Mouse (Mus musculus) WW6 (cell line): Measurements from ENCODE around the gene Pi4ka.

Experiments used
- DNase-seq: peaks from one replicate; pipeline ENCODE4 v3.0.0-alpha.2; 2013; ENCODE audit warnings: low read depth, low spot score

Pi4ka gene

GRCm38 (mm10) chr16:17336089-17336488 is 70.0 kb downstream of the Pi4ka start:
- no peak for DNase-seq

- no peak for DNase-seq
These were observed 71.5 kb downstream of the Pi4ka start for GRCm38 (mm10) chr16:17334574-17334973.

- no peak for DNase-seq
These were observed 74.3 kb downstream of the Pi4ka start for GRCm38 (mm10) chr16:17331855-17332254.

- DNase-seq, result no peak
These were observed 75.0 kb downstream of the Pi4ka start, which contains the start of gene Serpind1 for GRCm38 (mm10) chr16:17331116-17331515. TSS of gene Serpind1 (plus strand) at chr16:17331371.

- DNase-seq, result no peak
These were observed 76.1 kb downstream of the Pi4ka start for GRCm38 (mm10) chr16:17329848-17330570.

- DNase-seq, result no peak
These were observed 80.0 kb downstream of the Pi4ka start for GRCm38 (mm10) chr16:17326064-17326463.

GRCm38 (mm10) chr16:17324745-17325144 is 81.4 kb downstream of the Pi4ka start:
- DNase-seq, result no peak

- no peak for DNase-seq
These were observed 84.6 kb downstream of the Pi4ka start for GRCm38 (mm10) chr16:17321481-17321880.

- DNase-seq, result no peak
These were observed 89.6 kb downstream of the Pi4ka start for GRCm38 (mm10) chr16:17316554-17316953.

GRCm38 (mm10) chr16:17312531-17312930 is 93.6 kb downstream of the Pi4ka start:
- no peak for DNase-seq

- no peak for DNase-seq
These were observed 97.1 kb downstream of the Pi4ka start for GRCm38 (mm10) chr16:17309036-17309435.

- no peak for DNase-seq
These were observed 98.7 kb downstream of the Pi4ka start for GRCm38 (mm10) chr16:17307461-17307860.

- DNase-seq, result no peak
These were observed 102.4 kb downstream of the Pi4ka start for GRCm38 (mm10) chr16:17303521-17304245.

GRCm38 (mm10) chr16:17300818-17301217 is 105.3 kb downstream of the Pi4ka start:
- no peak for DNase-seq

GRCm38 (mm10) chr16:17292751-17293150 is 113.4 kb downstream of the Pi4ka start:
- no peak for DNase-seq

- DNase-seq, result no peak
These were observed 115.1 kb downstream of the Pi4ka start for GRCm38 (mm10) chr16:17291016-17291415.

GRCm38 (mm10) chr16:17287103-17287502 is 119.0 kb downstream of the Pi4ka start:
- no peak for DNase-seq

GRCm38 (mm10) chr16:17283151-17283550 is 123.0 kb downstream of the Pi4ka start:
- no peak for DNase-seq

- DNase-seq, result no peak
These were observed 125.6 kb downstream of the Pi4ka start for GRCm38 (mm10) chr16:17280471-17280870.

- no peak for DNase-seq
These were observed 128.5 kb downstream of the Pi4ka start for GRCm38 (mm10) chr16:17277342-17278211.

GRCm38 (mm10) chr16:17276164-17277151 is 129.7 kb downstream of the Pi4ka start:
- DNase-seq, result peak; percentile 87
